Mouse (Mus musculus) monocyte, adult 2 months (primary cell): ENCODE measurements at regions not wholly inside any gene's neighbourhood (a gene's known extent, or its start where the extent isn't known, plus 50 kb on each side); places are given as distances from the start of the nearest gene placed in this dataset.
"Not testable (repeated sequence)": the region's sequence is repeated elsewhere in the genome, so short reads cannot be mapped to it uniquely, and the experiment has no call there.

Source experiments
- DNase-seq, 2 experiments: peaks; one replicate each; pipeline ENCODE4 v3.0.0; 2022; ENCODE audit warnings: low spot score in 2 of 2, low read depth in 1 of 2

DNA sequence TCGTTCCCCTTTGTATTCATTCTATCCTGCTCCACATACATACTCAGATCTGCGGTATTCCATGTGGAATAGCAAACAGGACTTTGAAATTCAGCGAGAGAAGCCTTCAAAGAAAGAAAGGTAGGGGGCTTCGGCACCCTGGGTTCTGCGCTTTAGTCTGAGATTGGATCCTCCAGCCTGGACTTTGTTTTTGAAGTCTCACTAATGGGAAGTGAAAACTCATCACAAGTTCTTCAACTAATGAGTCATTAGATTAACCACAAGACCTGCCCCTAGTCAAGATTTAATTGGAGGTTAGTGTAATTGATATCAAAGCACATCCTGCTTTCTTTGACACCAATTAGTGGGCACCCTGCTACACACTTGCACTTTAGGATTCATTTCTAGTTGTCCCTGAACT lies 492.5 kb upstream of the Zfp960 start:
- no peak for DNase-seq

DNA sequence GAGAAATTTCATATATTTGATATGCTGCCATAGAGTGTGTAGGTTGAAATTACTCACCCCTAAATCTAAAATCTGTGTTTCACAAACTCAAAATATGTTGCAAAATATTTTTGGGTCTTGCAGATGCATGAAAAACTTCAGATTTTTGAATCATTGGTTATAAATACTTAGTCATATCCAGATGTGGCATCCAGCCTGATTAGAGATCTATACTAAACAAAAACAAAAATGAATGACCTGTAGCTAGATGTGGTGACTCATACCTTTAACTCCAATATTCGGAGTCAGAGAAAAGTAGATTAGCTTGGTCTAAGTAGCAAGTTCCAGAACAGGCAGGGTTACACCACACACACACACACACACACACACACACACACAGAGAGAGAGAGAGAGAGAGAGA lies 475.1 kb upstream of the Zfp960 start:
- DNase-seq = no peak

DNA sequence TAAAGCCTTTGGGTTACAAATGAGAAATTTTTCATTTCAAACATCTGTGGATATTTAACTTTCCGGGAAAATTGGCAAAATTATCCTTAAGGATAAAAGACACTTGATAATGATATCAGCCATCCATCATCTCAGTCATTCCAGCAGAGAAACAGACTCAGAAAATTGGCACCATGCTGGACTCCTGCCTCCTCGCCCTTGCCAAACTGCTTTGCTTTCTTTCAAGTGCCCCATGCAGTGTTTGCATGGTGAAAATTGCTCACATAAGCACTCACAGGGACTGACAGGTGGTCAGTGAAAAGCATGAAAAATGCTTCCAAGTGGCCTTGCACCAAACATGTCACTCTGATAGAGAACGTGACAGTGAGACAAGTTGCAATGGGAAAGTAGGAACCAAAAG lies 464.2 kb upstream of the Zfp960 start:
- DNase-seq = no peak

DNA sequence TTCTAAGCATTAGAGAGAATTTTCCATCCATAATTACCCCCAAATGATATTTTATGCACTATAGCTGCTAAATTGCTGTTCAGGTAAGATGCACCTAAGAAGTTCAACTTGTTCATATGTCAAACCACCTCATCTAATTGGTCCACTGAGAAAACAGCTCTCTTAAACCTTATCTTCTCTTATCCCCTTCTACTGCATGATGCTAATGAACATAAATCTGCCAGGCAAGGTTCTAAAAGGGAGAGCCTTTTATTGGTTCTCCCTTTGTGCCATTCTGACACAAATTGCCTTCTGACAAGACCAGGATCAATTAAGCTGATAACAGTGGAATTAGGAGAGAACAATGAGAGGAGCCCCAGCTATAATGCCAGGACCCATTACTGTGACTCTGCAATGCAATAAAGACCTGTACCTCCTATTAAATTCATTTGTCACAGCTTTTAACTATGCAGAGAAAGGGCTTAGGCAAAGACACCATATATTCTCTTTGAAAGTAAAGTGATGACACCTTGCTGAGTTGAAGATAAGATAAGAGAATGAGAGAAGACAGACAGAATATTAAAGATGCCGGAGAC lies 451.4 kb upstream of the Zfp960 start:
- no peak for DNase-seq

DNA sequence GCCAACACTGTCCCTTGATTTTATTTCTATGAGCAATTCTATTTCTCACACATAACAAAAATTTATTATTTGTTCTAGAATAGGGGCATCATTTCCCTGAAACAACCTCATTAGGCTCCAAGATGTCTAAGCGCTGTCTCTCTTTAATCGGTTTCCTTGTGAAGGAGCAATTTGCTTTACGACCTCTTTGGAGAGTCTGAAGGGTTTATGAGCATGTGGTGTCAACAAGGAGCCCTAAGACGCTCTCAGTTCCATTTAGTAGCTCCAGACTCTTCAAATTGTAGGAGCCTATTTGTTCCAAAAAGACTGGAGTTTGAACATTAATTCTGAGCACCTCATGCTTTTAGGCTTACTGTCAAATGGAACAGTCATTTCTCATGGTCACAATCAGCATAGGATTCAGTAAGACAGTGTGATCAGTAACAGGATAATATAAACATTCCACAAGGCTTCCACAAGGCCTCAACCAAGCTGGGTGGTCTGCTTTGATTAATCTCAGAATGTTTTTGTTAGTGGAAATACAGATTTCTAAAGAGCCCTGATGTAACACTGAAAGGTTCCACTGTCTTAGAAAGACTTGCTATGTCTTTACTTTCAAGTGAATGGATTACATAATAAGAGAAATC lies 441.9 kb upstream of the Zfp960 start:
- no peak for DNase-seq

DNA sequence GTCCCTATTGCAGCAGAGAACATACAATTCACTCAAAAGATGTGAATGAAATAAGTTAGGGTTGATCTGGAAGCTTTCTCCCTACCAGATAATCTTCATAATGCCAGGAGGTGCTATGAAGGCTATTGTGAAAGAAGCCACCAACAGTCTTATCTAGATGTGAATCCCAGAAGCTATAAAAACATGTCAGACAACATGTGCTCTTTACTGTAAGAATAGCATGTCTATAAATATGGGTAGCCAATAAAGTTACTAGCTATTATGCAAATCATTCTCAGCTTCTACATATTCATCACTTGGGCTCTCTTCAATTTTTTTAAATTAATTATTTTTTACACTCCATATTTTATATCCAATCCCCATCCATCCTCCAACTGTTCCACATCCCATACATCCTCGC lies 434.1 kb upstream of the Zfp960 start:
- no peak for DNase-seq

DNA sequence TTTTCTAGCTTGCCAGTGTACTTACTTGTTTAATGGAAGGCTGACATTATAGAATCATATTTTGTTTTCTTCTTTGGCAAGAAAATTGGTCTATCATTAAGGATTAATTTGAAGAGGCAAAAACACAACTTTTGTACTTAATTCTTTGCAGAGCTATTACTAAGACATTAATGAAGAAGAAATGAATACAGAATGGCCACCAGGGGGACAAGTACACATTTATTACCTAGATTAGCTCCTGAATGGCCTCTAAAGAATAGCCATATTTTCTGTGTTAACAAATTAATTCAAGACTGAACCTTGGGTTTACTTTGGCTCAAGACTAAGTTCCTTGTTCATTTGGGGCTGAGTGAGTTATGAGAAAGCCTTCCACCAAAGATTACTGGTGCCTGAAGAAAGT lies 430.5 kb upstream of the Zfp960 start:
- no peak for DNase-seq

DNA sequence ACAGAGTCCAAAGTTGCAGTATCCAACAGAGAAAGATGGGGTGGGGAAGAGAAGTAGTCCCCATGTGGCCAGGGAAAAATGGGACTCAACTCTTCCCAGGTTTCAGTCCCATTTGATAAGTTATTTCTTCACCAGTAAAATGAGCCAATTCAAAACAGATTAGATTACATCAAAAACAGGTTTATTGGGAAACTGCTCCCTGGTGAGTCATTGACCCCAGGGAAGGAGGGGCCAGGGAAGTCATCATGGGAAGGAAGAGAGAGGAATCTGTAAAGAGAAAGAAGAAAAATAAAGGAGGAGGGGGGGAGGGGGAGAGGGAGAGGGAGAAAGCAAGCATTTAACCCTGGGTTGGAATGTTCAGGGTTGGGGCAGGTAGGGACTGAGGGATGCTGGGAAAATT lies 426.4 kb upstream of the Zfp960 start:
- no peak for DNase-seq

DNA sequence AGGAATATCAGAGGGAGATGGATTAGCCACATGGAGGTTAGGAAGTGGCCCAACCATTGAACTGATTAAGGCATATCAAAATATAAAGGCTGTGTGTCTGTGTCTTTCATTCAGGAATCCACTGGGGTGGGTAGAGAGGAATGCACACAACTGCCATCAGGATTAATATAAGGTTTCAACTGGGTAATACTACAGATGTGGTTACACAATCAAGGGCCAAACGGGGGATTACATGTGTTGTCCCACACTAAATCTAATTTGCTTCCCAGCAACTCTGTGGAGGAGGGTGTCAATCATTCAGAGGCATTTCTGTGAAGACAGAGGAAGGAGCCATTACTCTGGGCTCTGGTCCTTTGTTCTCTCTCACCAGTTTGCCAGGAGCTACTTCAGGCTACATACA lies 416.0 kb upstream of the Zfp960 start:
- DNase-seq = no peak

DNA sequence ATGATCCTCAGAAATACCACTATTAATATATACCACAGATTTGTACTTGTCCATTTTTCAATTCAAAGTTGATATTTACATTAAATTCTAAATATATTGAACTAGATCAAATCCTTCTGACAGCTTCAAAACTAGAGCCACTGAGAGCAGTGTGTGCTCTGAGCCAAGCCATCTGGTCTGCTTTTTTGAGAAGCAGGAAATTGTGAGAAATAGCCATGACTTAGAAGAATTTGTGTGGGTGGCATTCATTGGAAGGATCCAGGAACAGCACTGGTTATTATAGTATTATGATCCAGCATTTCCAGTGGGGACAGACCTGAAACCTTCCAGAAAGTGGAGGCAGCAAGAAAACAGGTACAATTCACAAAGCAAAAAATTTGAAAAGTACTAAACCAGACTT lies 398.7 kb upstream of the Zfp960 start:
- no peak for DNase-seq

DNA sequence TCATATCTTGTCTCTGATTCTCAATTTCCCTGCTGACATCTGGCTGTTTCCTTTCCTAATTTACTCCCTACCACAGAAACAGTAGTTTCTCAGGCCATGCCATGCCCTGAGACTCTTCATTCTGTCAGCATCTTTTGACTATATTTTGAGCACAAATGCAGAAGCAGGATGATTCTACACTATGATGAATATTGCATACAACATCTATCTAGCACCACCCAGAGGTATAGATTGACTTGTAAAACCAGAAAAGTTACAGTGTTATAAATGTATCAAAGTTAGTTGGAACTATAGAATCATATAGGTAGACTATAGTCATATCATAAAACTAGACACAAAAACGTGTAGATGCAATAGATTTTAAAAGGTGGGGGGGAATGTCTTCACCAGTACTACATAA lies 396.3 kb upstream of the Zfp960 start:
- no peak for DNase-seq

DNA sequence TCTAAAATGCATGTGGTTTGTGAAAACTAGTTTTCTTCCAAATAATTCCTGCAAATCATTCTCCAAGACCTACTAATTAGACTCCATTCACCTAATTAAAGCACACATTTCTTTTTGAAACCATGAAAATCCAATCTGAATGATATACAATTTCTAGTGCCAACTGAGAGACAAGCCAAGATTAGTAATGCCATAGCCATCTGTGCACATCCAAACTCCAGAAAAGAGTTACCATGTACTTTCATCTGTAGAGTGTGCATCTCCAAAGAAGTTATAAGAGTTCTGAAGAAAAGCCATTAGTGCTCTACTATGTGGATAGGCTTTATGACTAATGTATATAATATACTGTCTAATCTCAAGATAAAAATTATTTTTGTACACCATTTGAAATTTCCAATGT lies 359.7 kb upstream of the Zfp960 start:
- no peak for DNase-seq

DNA sequence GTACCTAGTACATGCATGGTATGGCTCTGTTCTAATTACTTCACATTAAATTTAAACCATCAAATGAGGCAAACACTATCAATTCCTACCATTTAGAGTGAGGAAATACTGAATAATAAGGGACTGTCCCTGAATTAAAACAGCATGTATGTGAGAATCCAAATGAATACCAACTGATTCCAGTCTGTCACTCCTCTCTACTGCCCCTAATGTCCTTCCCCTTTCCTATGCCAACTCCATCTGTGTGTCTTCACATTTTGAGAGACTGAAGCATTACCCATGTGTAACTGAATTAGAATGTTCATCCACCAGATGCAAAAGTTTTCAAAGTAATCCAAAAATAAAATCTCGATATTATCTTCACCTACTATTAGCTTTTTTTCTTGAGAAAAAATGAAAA lies 358.0 kb upstream of the Zfp960 start:
- DNase-seq = no peak

DNA sequence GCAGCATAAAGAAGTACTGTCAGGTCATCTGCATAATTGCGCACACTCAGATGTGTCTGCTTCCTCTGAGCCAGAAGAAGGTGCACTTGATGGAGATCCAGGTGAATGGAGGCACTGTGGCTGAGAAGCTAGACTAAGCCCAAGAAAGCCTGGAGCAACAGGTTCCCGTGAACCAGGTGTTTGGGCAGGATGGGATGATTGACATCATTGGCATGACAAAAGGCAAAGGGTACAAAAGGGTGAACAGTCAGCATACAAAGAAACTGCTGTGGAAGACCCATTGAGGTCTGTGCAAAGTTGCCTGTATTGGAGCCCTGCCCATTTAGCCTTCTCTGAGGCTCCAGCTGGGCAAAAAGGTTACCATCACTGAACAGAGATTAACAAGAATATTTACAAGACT lies 337.0 kb upstream of the Zfp960 start:
- no peak for DNase-seq

DNA sequence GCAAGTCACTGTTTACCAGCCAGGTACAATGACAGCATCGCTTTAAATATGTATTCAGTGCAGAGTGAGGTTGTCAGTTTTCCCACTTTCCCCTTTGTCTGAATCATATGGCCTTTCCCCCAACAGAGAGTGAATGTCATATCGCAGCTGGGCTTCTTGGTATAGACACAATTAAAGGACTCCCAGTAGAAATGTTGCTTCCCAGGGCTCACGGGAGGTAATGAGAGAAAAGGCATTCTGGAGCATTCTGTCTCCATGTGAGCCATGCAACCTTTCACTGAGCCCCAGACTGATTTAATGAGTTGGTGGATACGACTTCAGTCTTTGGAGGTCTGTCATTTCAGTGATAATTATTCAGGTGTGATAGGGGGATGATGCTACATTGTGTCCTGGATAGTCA lies 310.8 kb upstream of the Zfp960 start:
- no peak for DNase-seq

DNA sequence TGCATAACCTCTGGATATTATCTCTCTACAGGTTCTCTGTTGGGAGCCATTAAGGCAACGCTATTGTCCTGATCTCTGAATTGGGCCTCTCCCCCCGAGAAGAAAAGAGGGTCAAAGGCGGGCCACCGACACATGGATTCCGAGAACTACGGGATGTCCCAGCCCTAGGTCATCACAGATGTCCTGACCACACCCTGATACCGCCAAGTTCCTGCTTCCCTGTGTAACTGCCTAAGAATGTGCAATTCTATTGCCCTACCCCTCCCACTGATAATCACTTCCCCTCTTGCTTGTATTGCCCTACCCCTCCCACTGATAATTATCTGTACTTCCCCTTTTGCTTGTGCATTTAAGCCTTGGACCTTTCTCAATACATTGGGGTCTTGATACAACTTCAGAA lies 293.3 kb upstream of the Zfp960 start:
- not testable (repeated sequence) for DNase-seq

DNA sequence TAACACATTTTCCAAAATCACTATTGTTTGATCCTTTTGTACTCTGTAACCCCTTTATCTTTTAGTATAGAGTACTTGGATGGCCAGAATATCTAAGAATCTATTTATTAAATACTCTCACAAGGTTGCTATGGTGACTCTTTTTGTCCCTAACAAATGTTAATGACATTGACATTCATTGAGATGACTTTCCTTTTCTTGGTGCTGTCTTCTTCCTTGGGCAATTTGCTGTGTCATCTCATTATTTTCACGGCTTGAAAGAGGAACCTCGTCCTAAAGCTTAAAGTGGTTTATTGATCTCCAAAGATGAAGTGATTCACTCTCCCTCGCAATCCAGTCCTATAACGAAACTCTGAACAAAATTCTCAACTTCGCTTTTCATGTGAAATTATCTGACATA lies 265.6 kb upstream of the Zfp960 start:
- DNase-seq = no peak

DNA sequence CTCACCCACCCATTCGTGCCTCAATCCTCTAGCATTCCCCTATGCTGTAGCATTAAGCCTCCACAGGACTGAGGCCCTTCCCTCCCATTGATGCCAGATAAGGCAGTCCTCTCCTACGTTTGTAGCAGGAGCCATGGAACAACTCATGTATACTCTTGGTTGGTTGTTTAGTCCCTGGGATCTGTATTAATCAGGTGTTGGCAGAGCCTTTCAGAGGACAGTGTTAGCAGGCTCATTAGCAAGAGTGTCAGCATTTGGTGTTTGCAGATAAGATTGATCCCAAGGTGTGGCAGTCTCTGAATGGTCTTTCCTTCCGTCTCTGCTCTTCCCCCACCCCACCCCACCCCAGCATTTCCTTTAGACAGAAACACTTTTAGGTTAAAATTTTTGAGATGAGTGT lies 258.9 kb upstream of the Zfp960 start:
- DNase-seq = no peak

DNA sequence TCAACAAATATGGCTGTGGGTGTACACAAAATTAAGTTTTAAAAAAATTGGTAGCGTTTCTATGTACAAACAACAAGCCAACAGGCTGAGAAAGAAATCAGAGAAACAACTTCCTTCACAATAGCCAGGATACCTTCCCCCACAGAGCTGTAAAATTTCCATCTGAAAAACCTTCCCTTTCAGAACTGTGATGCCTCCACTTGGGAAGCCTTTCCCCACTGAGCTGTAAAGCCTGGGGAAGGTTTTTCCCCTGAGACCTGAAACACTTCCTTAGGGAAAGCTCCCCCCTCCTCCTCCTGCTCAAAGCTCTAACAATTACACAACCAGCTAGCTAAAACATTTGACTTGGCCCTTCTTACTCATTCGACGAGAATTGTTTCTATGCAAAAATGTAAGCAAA lies 245.5 kb upstream of the Zfp960 start:
- no peak for DNase-seq

DNA sequence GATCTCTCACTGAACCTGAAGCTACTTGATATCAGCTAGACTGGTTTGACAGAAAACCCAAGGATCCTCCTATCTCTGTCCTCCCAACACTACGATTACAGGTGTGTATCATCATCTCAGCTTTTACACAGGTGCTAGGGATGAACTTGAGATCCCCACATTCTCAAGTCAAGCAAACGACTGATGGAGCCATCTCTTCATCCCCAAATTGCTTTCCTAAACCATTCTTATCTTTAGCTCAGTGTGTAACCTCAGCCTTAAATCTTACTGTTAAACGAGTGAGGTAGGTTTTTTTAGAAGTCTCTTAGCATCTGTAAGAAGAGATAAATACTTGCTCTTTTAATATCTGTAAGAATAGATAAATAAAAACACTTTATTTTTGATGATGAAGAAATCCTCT lies 242.2 kb upstream of the Zfp960 start:
- DNase-seq = no peak

DNA sequence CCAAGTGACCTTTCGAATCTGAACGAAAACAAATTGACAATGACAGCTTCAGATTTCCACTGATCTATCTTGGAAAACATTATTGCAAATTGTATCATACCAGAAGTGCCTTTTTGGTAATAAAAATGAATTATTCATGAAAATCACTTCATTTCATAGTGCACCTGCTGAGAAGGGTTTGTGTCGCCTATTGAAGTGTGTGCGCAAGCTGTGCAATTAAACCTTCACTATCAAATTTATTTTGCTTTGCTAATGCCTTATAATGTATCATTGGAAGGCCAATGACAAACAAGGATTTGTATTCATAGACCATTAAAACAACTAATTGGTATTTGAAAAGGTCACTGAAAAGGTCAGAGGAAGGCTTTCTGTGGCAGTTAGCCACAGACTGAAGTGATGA lies 224.8 kb upstream of the Zfp960 start:
- no peak for DNase-seq

DNA sequence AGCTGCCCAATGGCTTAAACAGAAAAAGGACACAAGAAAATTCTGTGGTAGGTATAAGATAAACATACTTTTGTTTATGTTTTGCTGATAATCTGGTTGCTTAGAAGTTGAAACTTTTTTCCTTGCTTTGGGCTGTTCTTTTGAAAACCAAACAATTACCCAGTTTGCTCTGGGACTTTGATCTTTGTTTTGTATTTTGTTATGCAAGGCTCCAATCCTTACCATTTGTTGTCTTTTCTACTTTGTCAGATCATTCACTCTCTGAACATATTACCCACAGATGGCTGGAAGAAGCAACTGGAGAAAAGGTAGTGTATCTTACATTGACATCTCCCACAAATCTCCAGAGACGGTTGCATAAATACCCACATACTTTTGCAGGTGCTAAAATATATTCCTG lies 203.1 kb upstream of the Zfp960 start:
- DNase-seq = no peak

DNA sequence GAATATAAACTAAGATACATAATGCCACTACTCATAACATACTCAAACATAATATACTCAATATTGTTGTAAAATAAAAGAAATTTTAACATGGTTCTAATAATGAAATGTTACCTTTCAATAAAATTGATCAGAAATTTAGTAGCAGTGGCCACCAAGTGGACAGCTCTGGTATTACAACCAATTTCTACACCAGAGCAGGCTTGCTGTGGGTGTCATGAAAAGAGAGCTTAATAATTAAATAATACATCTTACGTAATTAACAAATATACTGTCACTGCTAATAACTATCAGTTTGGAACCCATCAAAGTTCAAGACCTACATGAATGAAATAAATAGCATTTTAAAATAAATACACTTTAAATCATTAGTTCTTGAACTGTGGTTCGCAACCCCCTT lies 163.1 kb upstream of the Zfp960 start:
- no peak for DNase-seq

DNA sequence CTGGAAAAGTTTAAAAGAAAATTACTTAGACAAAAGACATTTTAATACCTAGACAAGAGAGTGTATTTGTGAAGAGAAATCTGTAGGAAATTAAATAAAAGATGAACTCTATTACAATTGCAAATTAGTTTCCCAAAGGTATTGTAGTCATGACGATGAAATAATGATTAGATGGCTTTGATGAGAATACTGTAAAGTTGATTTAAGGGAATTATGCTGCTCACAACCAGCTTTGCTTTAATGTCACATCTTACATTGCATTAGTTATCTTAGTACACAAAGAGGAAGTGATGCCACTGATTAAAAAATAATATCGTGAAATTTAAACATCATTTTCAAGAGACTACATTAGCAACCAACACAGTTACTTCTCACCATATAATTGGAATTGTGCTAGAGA lies 145.7 kb upstream of the Zfp960 start:
- DNase-seq = no peak
